In the genomic region with DNA sequence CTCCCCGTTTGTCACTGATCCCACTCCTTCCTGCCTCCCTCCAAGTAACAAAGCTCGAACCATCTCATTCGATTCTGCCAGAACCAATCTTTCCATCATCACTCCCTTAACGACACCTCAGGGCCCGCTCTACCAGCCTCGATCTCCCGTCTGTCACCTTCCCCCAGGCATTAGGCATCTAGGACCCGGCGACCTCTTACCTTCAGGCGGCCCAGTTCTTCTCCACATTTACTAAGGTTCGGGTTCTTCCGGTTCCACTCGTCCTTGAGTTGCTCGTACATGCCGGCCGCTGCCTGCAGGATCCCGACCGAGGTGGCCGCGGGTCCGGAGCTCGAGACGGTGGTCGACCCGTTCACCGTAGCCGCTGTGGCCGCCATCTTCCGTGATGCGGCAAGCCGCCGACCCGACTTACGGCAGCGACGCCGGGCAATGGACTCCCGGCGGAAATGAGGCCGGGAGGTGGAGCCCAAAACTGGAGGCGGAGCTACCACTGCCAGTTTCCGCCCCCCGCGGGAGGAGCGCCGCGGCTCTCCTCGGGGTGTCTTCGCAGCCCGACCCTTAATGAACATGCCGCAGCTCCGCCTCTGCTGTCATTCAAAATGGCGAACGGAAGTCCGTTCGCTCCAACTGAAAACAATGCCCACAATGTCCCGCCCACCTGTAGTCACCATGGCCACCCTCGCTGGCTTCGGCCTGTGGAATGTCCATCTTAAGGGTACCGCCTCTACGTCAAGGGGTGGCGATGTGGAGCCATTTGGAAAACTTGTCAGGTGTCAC, we compare ENCODE assay signal across 7 mouse cellular contexts. TPM values are rescaled to one million over a fixed set of nuclear protein-coding genes. Genes with fewer than 3 reads are reported as not detected.
DNase-seq lines count a peak whose midpoint lies in the region; ATAC-seq lines count a peak whose summit lies in the region.

A gene (minus strand): TSS at position 625 of the 777 bp plus-strand sequence.

- H3K9ac ChIP-seq in embryonic facial prominence, embryonic 12.5 days: peak within 1 kb of the TSS; percentile 81
- peak within 1 kb of the TSS; percentile 81 for H3K9ac ChIP-seq in limb, embryonic 11.5 days (ENCODE audit: low read length)
- peak within 1 kb of the TSS; percentile 73 for H3K9ac ChIP-seq in midbrain, embryonic 14.5 days (replicated peaks; ENCODE audit: low read length)

- H3K36me3 ChIP-seq in embryonic facial prominence, embryonic 12.5 days: peaks cover 18% of the 10 kb centered on the region
- peaks cover 10% of the 10 kb centered on the region; the same call in 1 of the 2 replicates for H3K36me3 ChIP-seq in limb, embryonic 11.5 days (ENCODE audit: control insufficient read depth, insufficient read depth, low read length)
- H3K36me3 ChIP-seq in midbrain, embryonic 14.5 days (ENCODE audit: control insufficient read depth, insufficient read depth, low read length): peaks cover 20% of the 10 kb centered on the region

- H3K27me3 ChIP-seq in embryonic facial prominence, embryonic 12.5 days: no peaks in the 10 kb centered on the region
- H3K27me3 ChIP-seq in limb, embryonic 11.5 days (ENCODE audit: control insufficient read depth, insufficient read depth, low read length): no peaks in the 10 kb centered on the region
- H3K27me3 ChIP-seq in midbrain, embryonic 14.5 days (ENCODE audit: control insufficient read depth, insufficient read depth, low read length): no peaks in the 10 kb centered on the region

- H3K9me3 ChIP-seq in embryonic facial prominence, embryonic 12.5 days: no peaks in the 10 kb centered on the region
- H3K9me3 ChIP-seq in limb, embryonic 11.5 days (ENCODE audit: control insufficient read depth, low read length): no peaks in the 10 kb centered on the region
- H3K9me3 ChIP-seq in midbrain, embryonic 14.5 days (ENCODE audit: control insufficient read depth, low read length): no peaks in the 10 kb centered on the region

- WGBS in embryonic facial prominence, embryonic 12.5 days: under 1% methylated on average over 62 of the region's 62 CpGs
- under 1% methylated on average over 62 of the region's 62 CpGs for WGBS in limb, embryonic 11.5 days
- WGBS in midbrain, embryonic 14.5 days: under 1% methylated on average over 62 of the region's 62 CpGs

- peak within 1 kb of the TSS; percentile 69 for H3K27ac ChIP-seq in embryonic facial prominence, embryonic 12.5 days
- no peak within 1 kb of the TSS for H3K27ac ChIP-seq in limb, embryonic 11.5 days (replicated peaks; ENCODE audit: low read depth, low read length)
- peak within 1 kb of the TSS; percentile 74 for H3K27ac ChIP-seq in midbrain, embryonic 14.5 days (replicated peaks; ENCODE audit: low read depth, low read length)

- ATAC-seq in embryonic facial prominence, embryonic 12.5 days (ENCODE audit: insufficient number of reproducible peaks, insufficient read depth, low FRiP score, low TSS enrichment): peak; percentile 88
- ATAC-seq in limb, embryonic 11.5 days (ENCODE audit: insufficient number of reproducible peaks, low FRiP score, low TSS enrichment, low read depth): peak; percentile 95
- ATAC-seq in midbrain, embryonic 14.5 days (ENCODE audit: low FRiP score, low TSS enrichment): peak; percentile 94

- peak; percentile 95 for DNase-seq in adrenal gland, postnatal 25 days
- DNase-seq in heart, adult 11 months: peak; percentile 100
- DNase-seq in kidney, adult 18-20 months: peak; percentile 97
- peak; percentile 97 for DNase-seq in limb, embryonic 11.5 days (ENCODE audit: low spot score)
- DNase-seq in midbrain, embryonic 14.5 days: peak; percentile 99
- peak; percentile 95 to 96 for DNase-seq in spleen, adult 18-20 months

- H3K4me1 ChIP-seq in embryonic facial prominence, embryonic 12.5 days: peaks cover 16% of the 10 kb centered on the region
- peaks cover 10% of the 10 kb centered on the region for H3K4me1 ChIP-seq in limb, embryonic 11.5 days (ENCODE audit: control insufficient read depth, insufficient read depth, low read length)
- H3K4me1 ChIP-seq in midbrain, embryonic 14.5 days (ENCODE audit: control insufficient read depth, insufficient read depth, low read length): peaks cover 15% of the 10 kb centered on the region

- H3K4me3 ChIP-seq in embryonic facial prominence, embryonic 12.5 days: peak within 1 kb of the TSS; percentile 82
- peak within 1 kb of the TSS; percentile 83 for H3K4me3 ChIP-seq in limb, embryonic 11.5 days (ENCODE audit: low read depth, low read length)
- H3K4me3 ChIP-seq in midbrain, embryonic 14.5 days (replicated peaks; ENCODE audit: low read depth, low read length): peak within 1 kb of the TSS; percentile 81

- peak within 1 kb of the TSS; percentile 90 for H3K4me2 ChIP-seq in embryonic facial prominence, embryonic 12.5 days (replicated peaks)
- H3K4me2 ChIP-seq in limb, embryonic 11.5 days (ENCODE audit: low read depth, severe bottlenecking): peak within 1 kb of the TSS; percentile 71
- peak within 1 kb of the TSS; percentile 89 for H3K4me2 ChIP-seq in midbrain, embryonic 14.5 days (ENCODE audit: low read length)

RNA-seq across cellular contexts. Expression of the gene that starts here (rescaled TPM):
- 176 and 192 TPM in 2 replicates for total RNA-seq in adrenal gland, postnatal 25 days (2021)
- 278 and 280 TPM in 2 replicates for polyA plus RNA-seq in embryonic facial prominence, embryonic 12.5 days (2016; fragmentation: Nextera tagmentation; extraction: Ambion mirVana)
- polyA plus RNA-seq in limb, embryonic 11.5 days (2014; fragmentation: Nextera tagmentation; extraction: Ambion mirVana): 336 and 340 TPM in 2 replicates
- 290 and 302 TPM in 2 replicates for polyA plus RNA-seq in midbrain, embryonic 14.5 days (2014; fragmentation: Nextera tagmentation; extraction: Ambion mirVana)
